ENCODE assay signal across 18 mouse cellular contexts in genomic region chr6:28132056-28132455, GRCm38 (mm10). TPM values are rescaled to one million over a fixed set of nuclear protein-coding genes. Genes with fewer than 3 reads are reported as not detected.
DNase-seq lines count a peak whose midpoint lies in the region; ATAC-seq lines count a peak whose summit lies in the region.
"Had no signal": no experiment of that assay in that cellular context is flagged by ENCODE, and none has a peak within 500 bp of the region (broad histone marks: within the 10 kb centered on the region; RNA-seq: fewer than 3 reads in every experiment).

No protein-coding gene starts in this region.

- H3K4me2 ChIP-seq in neural tube, embryonic 12.5 days (replicated peaks) = 0 out of 2 replicates have a peak overlapping the region, but pooled peaks have one; percentile 2
- H3K4me2 ChIP-seq in forebrain, embryonic 16.5 days (ENCODE audit: low read length) = peak overlapping the region; percentile 25
- peak overlapping the region; percentile 99 for H3K4me2 ChIP-seq in midbrain, embryonic 15.5 days
- H3K4me2 ChIP-seq: heart, embryonic 13.5 days; liver, embryonic 15.5 days had no signal

- 14% methylated on average over 4 of the region's 4 CpGs for WGBS in neural tube, embryonic 12.5 days
- 4% methylated on average over 4 of the region's 4 CpGs for WGBS in forebrain, embryonic 16.5 days
- 8% methylated on average over 4 of the region's 4 CpGs for WGBS in midbrain, embryonic 15.5 days

- DNase-seq in neural tube, embryonic 10.5 days (ENCODE audit: extremely low spot score, low spot score) = no peak
- DNase-seq in spleen, adult 18-20 months = no peak
- no peak for DNase-seq in cerebellum, postnatal 10 days
- no peak for DNase-seq in c-Kit-positive CD71-positive TER-119-positive erythroid progenitor cells, embryonic 14.5 days (ENCODE audit: low spot score)
- DNase-seq: cerebellum, postnatal 36 days; gastrocnemius, postnatal 10 days; kidney, postnatal 10 days; layer of hippocampus, adult 9-11 months; lung, postnatal 4 days; thymus, adult 18-20 months had no signal

- no peak for ATAC-seq in neural tube, embryonic 12.5 days (ENCODE audit: low FRiP score, low read depth)
- no peak for ATAC-seq in forebrain, embryonic 16.5 days
- no peak for ATAC-seq in midbrain, embryonic 15.5 days (replicated peaks)
- ATAC-seq: inflammation-experienced regulatory T-cells, adult 6 months had no signal

- H3K9me3 ChIP-seq in neural tube, embryonic 12.5 days = no peaks in the 10 kb centered on the region
- no peaks in the 10 kb centered on the region for H3K9me3 ChIP-seq in forebrain, embryonic 16.5 days (ENCODE audit: control insufficient read depth, low read length)
- no peaks in the 10 kb centered on the region for H3K9me3 ChIP-seq in midbrain, embryonic 15.5 days
- H3K9me3 ChIP-seq: heart, embryonic 13.5 days; limb, embryonic 10.5 days; liver, embryonic 15.5 days had no signal

- no peak overlapping the region for H3K4me3 ChIP-seq in neural tube, embryonic 12.5 days
- peak overlapping the region; percentile 11 for H3K4me3 ChIP-seq in forebrain, embryonic 16.5 days (replicated peaks; ENCODE audit: low read length)
- H3K4me3 ChIP-seq in midbrain, embryonic 15.5 days = peak overlapping the region; percentile 74
- H3K4me3 ChIP-seq: heart, embryonic 13.5 days; limb, embryonic 10.5 days; liver, embryonic 15.5 days had no signal

- no peak overlapping the region for H3K9ac ChIP-seq in neural tube, embryonic 12.5 days
- no peak overlapping the region for H3K9ac ChIP-seq in forebrain, embryonic 16.5 days (replicated peaks; ENCODE audit: low read depth, low read length)
- no peak overlapping the region for H3K9ac ChIP-seq in midbrain, embryonic 15.5 days
- H3K9ac ChIP-seq: heart, embryonic 13.5 days; liver, embryonic 15.5 days had no signal

- H3K4me1 ChIP-seq in neural tube, embryonic 12.5 days = peaks cover 15% of the 10 kb centered on the region
- peaks cover 22% of the 10 kb centered on the region for H3K4me1 ChIP-seq in forebrain, embryonic 16.5 days (replicated peaks; ENCODE audit: control insufficient read depth, insufficient read depth, low read length)
- peaks cover 28% of the 10 kb centered on the region for H3K4me1 ChIP-seq in midbrain, embryonic 15.5 days

- no peak overlapping the region for H3K27ac ChIP-seq in neural tube, embryonic 12.5 days
- H3K27ac ChIP-seq in forebrain, embryonic 16.5 days (ENCODE audit: low read length) = no peak overlapping the region
- H3K27ac ChIP-seq in midbrain, embryonic 15.5 days = no peak overlapping the region
- H3K27ac ChIP-seq: heart, embryonic 13.5 days; limb, embryonic 10.5 days; liver, embryonic 15.5 days had no signal

- no peaks in the 10 kb centered on the region for H3K36me3 ChIP-seq in neural tube, embryonic 12.5 days
- no peaks in the 10 kb centered on the region for H3K36me3 ChIP-seq in forebrain, embryonic 16.5 days (ENCODE audit: control insufficient read depth, insufficient read depth)
- H3K36me3 ChIP-seq in midbrain, embryonic 15.5 days (replicated peaks) = no peaks in the 10 kb centered on the region
- H3K36me3 ChIP-seq: heart, embryonic 13.5 days; limb, embryonic 10.5 days; liver, embryonic 15.5 days had no signal

- peaks cover 33% of the 10 kb centered on the region for H3K27me3 ChIP-seq in neural tube, embryonic 12.5 days (replicated peaks)
- 0 out of 2 replicates have a peak, but pooled peaks cover 3% of the 10 kb centered on the region for H3K27me3 ChIP-seq in forebrain, embryonic 16.5 days (replicated peaks; ENCODE audit: control insufficient read depth, insufficient read depth, low read length)
- H3K27me3 ChIP-seq in midbrain, embryonic 15.5 days (replicated peaks) = 0 out of 2 replicates have a peak, but pooled peaks cover 4% of the 10 kb centered on the region

RNA-seq across cellular contexts. Expression of gene Grm8, which starts 2.9 kb away (rescaled TPM):
- 2.3 and 3.4 TPM in 2 replicates for polyA plus RNA-seq in neural tube, embryonic 12.5 days (2016; fragmentation: Nextera tagmentation; extraction: Ambion mirVana)
- polyA plus RNA-seq in forebrain, embryonic 16.5 days (2015; fragmentation: Nextera tagmentation; extraction: Ambion mirVana) = 3.3 and 7.1 TPM in 2 replicates
- 15.0 and 16.5 TPM in 2 replicates for polyA plus RNA-seq in midbrain, embryonic 15.5 days (2015; fragmentation: Nextera tagmentation; extraction: Ambion mirVana)
- polyA plus RNA-seq: C2C12; inflammation-experienced regulatory T-cells, adult 6 months; liver, embryonic 15.5 days had no signal

Comparison
In these comparisons a context has a peak if more than half of its experiments do, and no peak if none do; other contexts are left out.
1. H3K4me2 ChIP-seq: peak in every context shown above with its lines; median percentile 99 in midbrain, embryonic 15.5 days; 25 in forebrain, embryonic 16.5 days; 2 in neural tube, embryonic 12.5 days.